Mouse (Mus musculus) heart, embryonic 13.5 days (tissue): ENCODE results near the gene Tnfsf9. TPM values are rescaled to one million over a fixed set of nuclear protein-coding genes. Genes with fewer than 3 reads are reported as not detected.
A peak's percentile ranks its signal among the peaks of the same experiment; 100 is the strongest.

ENCODE experiments used
- ATAC-seq: fragments of 200-750 bp; cut with Nextera tagmentation; 2 replicates; pipeline ENCODE4 v1.8.0; 2017; ENCODE audit warnings: moderate TSS enrichment; ENCODE audit not compliant: insufficient number of reproducible peaks, low FRiP score, low TSS enrichment; ENCODE audit errors: extremely low read depth
- H3K27ac ChIP-seq: fragments of 300-500 bp; sonication (generic); replicated peaks from 2 replicates; pipeline ENCODE4 v1.5.1; 2015; ENCODE audit warnings: moderate library complexity, mild to moderate bottlenecking, inconsistent platforms
- H3K27me3 ChIP-seq: fragments of 300-500 bp; sonication (generic); replicated peaks from 2 replicates; pipeline ENCODE4 v1.6.1; 2015; ENCODE audit warnings: mild to moderate bottlenecking, inconsistent platforms
- H3K36me3 ChIP-seq: fragments of 300-500 bp; sonication (generic); 2 replicates; pipeline ENCODE4 v1.6.1; 2015; ENCODE audit warnings: mild to moderate bottlenecking, inconsistent platforms
- H3K4me1 ChIP-seq: fragments of 300-500 bp; sonication (generic); 2 replicates; pipeline ENCODE4 v1.6.1; 2015; ENCODE audit warnings: inconsistent platforms
- H3K4me2 ChIP-seq: fragments of 300-500 bp; sonication (generic); 2 replicates; pipeline ENCODE4 v1.6.1; 2015; ENCODE audit warnings: inconsistent platforms, mild to moderate bottlenecking, moderate library complexity
- H3K4me3 ChIP-seq: fragments of 300-500 bp; sonication (generic); 2 replicates; pipeline ENCODE4 v1.5.1; 2015; ENCODE audit warnings: moderate library complexity, mild to moderate bottlenecking, inconsistent platforms
- H3K9ac ChIP-seq: fragments of 300-500 bp; sonication (generic); 2 replicates; pipeline ENCODE4 v1.6.1; 2015; ENCODE audit warnings: inconsistent platforms, mild to moderate bottlenecking, moderate library complexity
- H3K9me3 ChIP-seq: fragments of 300-500 bp; sonication (generic); 2 replicates; pipeline ENCODE4 v1.6.1; 2016; ENCODE audit warnings: inconsistent platforms
- WGBS: fragments of 180-500 bp; shearing (Covaris S2); methylation state at CpG from one replicate; pipeline ENCODE4 v1.1.7; 2015; ENCODE audit warnings: mixed read lengths; 5-methylcytosine and 5-hydroxymethylcytosine counted together
- polyA plus RNA-seq: library from polyadenylated mRNA; unstranded; fragments of >200 nt; fragmentation: Nextera tagmentation; extraction: Ambion mirVana; gene quantifications from 2 replicates; pipeline ENCODE4 v1.2.1, GENCODE M21; 2015

Gene Tnfsf9
- polyA plus RNA-seq, 1 experiment from 2014 or later, result 3.2 TPM

- H3K36me3 ChIP-seq, result no peaks in the 10 kb centered on the region
- no peak for ATAC-seq
- no peaks in the 10 kb centered on the region for H3K9me3 ChIP-seq
- H3K9ac ChIP-seq, result no peak overlapping the region
- H3K27me3 ChIP-seq, result peaks cover 94% of the 10 kb centered on the region
- 0 out of 2 replicates have a peak, but pooled peaks cover 3% of the 10 kb centered on the region for H3K4me1 ChIP-seq
- H3K4me3 ChIP-seq, result no peak overlapping the region
- no peak overlapping the region for H3K27ac ChIP-seq
- 15% methylated on average over 9 of the region's 9 CpGs for WGBS
- H3K4me2 ChIP-seq, result no peak overlapping the region
Measured at GRCm38 (mm10) chr17:57070272-57070671, 34.9 kb upstream of the Tnfsf9 start.

- no peaks in the 10 kb centered on the region for H3K36me3 ChIP-seq
- H3K9me3 ChIP-seq, result no peaks in the 10 kb centered on the region
- ATAC-seq, result no peak
- H3K4me1 ChIP-seq, result 0 out of 2 replicates have a peak, but pooled peaks cover 3% of the 10 kb centered on the region
- H3K4me2 ChIP-seq, result no peak overlapping the region
- no peak overlapping the region for H3K27ac ChIP-seq
- WGBS, result 5% methylated on average over 11 of the region's 11 CpGs
- H3K4me3 ChIP-seq, result no peak overlapping the region
- H3K27me3 ChIP-seq, result peaks cover 90% of the 10 kb centered on the region
- no peak overlapping the region for H3K9ac ChIP-seq
Measured at GRCm38 (mm10) chr17:57070699-57071098, 34.4 kb upstream of the Tnfsf9 start.

- no peak overlapping the region for H3K9ac ChIP-seq
- no peaks in the 10 kb centered on the region for H3K36me3 ChIP-seq
- no peaks in the 10 kb centered on the region for H3K9me3 ChIP-seq
- no peak for ATAC-seq
- no peak overlapping the region for H3K4me2 ChIP-seq
- H3K4me1 ChIP-seq, result no peaks in the 10 kb centered on the region
- no peak overlapping the region for H3K4me3 ChIP-seq
- H3K27ac ChIP-seq, result no peak overlapping the region
- peaks cover 40% of the 10 kb centered on the region for H3K27me3 ChIP-seq
- 47% methylated on average over 3 of the region's 3 CpGs for WGBS
Measured at GRCm38 (mm10) chr17:57076916-57077315, 28.2 kb upstream of the Tnfsf9 start.

GRCm38 (mm10) chr17:57078336-57078735 is 26.8 kb upstream of the Tnfsf9 start, which contains the start of gene Dennd1c:
TSS of gene Dennd1c (minus strand) at chr17:57078514.
- H3K4me1 ChIP-seq, result no peaks in the 10 kb centered on the region
- no peaks in the 10 kb centered on the region for H3K9me3 ChIP-seq
- H3K4me3 ChIP-seq, result no peak within 1 kb of the TSS
- peak within 1 kb of the TSS; percentile 4; the same call in 1 of the 2 replicates for H3K4me2 ChIP-seq
- no peaks in the 10 kb centered on the region for H3K36me3 ChIP-seq
- H3K9ac ChIP-seq, result no peak within 1 kb of the TSS
- H3K27ac ChIP-seq, result no peak within 1 kb of the TSS
- ATAC-seq, result no peak
- peaks cover 28% of the 10 kb centered on the region for H3K27me3 ChIP-seq
- 30% methylated on average over 6 of the region's 6 CpGs for WGBS

GRCm38 (mm10) chr17:57079919-57080318 is 25.2 kb upstream of the Tnfsf9 start:
- no peak for ATAC-seq
- no peak overlapping the region for H3K27ac ChIP-seq
- no peak overlapping the region for H3K4me2 ChIP-seq
- H3K4me1 ChIP-seq, result no peaks in the 10 kb centered on the region
- no peaks in the 10 kb centered on the region for H3K9me3 ChIP-seq
- peaks cover 15% of the 10 kb centered on the region for H3K27me3 ChIP-seq
- no peak overlapping the region for H3K9ac ChIP-seq
- no peak overlapping the region for H3K4me3 ChIP-seq
- WGBS, result 61% methylated on average over 3 of the region's 3 CpGs
- H3K36me3 ChIP-seq, result no peaks in the 10 kb centered on the region

GRCm38 (mm10) chr17:57081234-57081842 is 23.8 kb upstream of the Tnfsf9 start:
- H3K27me3 ChIP-seq, result peaks cover 12% of the 10 kb centered on the region
- H3K36me3 ChIP-seq, result no peaks in the 10 kb centered on the region
- no peak for ATAC-seq
- H3K4me2 ChIP-seq, result no peak overlapping the region
- H3K9me3 ChIP-seq, result no peaks in the 10 kb centered on the region
- H3K9ac ChIP-seq, result no peak overlapping the region
- no peak overlapping the region for H3K4me3 ChIP-seq
- H3K4me1 ChIP-seq, result no peaks in the 10 kb centered on the region
- no peak overlapping the region for H3K27ac ChIP-seq
- WGBS, result 86% methylated on average over 31 of the region's 31 CpGs

GRCm38 (mm10) chr17:57082481-57082880 is 22.6 kb upstream of the Tnfsf9 start:
- WGBS, result 74% methylated on average over 5 of the region's 5 CpGs
- no peak overlapping the region for H3K27ac ChIP-seq
- no peaks in the 10 kb centered on the region for H3K9me3 ChIP-seq
- H3K4me2 ChIP-seq, result no peak overlapping the region
- H3K36me3 ChIP-seq, result no peaks in the 10 kb centered on the region
- peaks cover 14% of the 10 kb centered on the region for H3K27me3 ChIP-seq
- H3K4me3 ChIP-seq, result no peak overlapping the region
- no peak for ATAC-seq
- peaks cover 9% of the 10 kb centered on the region for H3K4me1 ChIP-seq
- no peak overlapping the region for H3K9ac ChIP-seq

- no peak overlapping the region for H3K27ac ChIP-seq
- peaks cover 39% of the 10 kb centered on the region for H3K27me3 ChIP-seq
- peaks cover 9% of the 10 kb centered on the region for H3K4me1 ChIP-seq
- no peaks in the 10 kb centered on the region for H3K36me3 ChIP-seq
- no peaks in the 10 kb centered on the region for H3K9me3 ChIP-seq
- 82% methylated on average over 11 of the region's 11 CpGs for WGBS
- ATAC-seq, result no peak
- H3K4me3 ChIP-seq, result no peak overlapping the region
- H3K4me2 ChIP-seq, result no peak overlapping the region
- no peak overlapping the region for H3K9ac ChIP-seq
Measured at GRCm38 (mm10) chr17:57085970-57086757, 19.0 kb upstream of the Tnfsf9 start.

- Histone ChIP-seq H3K9me3 (no peaks in the 10 kb centered on the region), H3K36me3 (no peaks in the 10 kb centered on the region), H3K4me3 (peak within 1 kb of the TSS; percentile 50), H3K4me2 (peak within 1 kb of the TSS; percentile 72), H3K4me1 (peaks cover 9% of the 10 kb centered on the region), H3K27me3 (peaks cover 39% of the 10 kb centered on the region), H3K27ac (no peak within 1 kb of the TSS), H3K9ac (peak within 1 kb of the TSS; percentile 73)
- 2% methylated on average over 31 of the region's 31 CpGs for WGBS
- ATAC-seq, result no peak
Measured at GRCm38 (mm10) chr17:57087049-57087832, 17.9 kb upstream of the Tnfsf9 start, which contains the start of gene Tubb4a. TSS of gene Tubb4a (minus strand) at chr17:57087782.

- H3K9ac ChIP-seq, result no peak overlapping the region
- H3K4me3 ChIP-seq, result no peak overlapping the region
- H3K9me3 ChIP-seq, result no peaks in the 10 kb centered on the region; the same call in 1 of the 2 replicates
- H3K4me1 ChIP-seq, result peaks cover 5% of the 10 kb centered on the region; the same call in 1 of the 2 replicates
- no peaks in the 10 kb centered on the region for H3K36me3 ChIP-seq
- H3K4me2 ChIP-seq, result no peak overlapping the region
- H3K27ac ChIP-seq, result no peak overlapping the region
- WGBS, result 88% methylated on average over 3 of the region's 3 CpGs
- ATAC-seq, result no peak
- peaks cover 19% of the 10 kb centered on the region for H3K27me3 ChIP-seq
Measured at GRCm38 (mm10) chr17:57094222-57094621, 10.9 kb upstream of the Tnfsf9 start.
